Mouse (Mus musculus): ENCODE results near the gene Tas2r131. TPM values are rescaled to one million over a fixed set of nuclear protein-coding genes. Genes with fewer than 3 reads are reported as not detected.

The Tas2r131 gene
- polyA plus RNA-seq (2014; fragmentation: Illumina TruSeq; extraction: RNeasy Lipid Tissue Mini Kit (QIAGEN cat#74804); ENCODE audit: low read depth, low replicate concordance), result not detected

DNA sequence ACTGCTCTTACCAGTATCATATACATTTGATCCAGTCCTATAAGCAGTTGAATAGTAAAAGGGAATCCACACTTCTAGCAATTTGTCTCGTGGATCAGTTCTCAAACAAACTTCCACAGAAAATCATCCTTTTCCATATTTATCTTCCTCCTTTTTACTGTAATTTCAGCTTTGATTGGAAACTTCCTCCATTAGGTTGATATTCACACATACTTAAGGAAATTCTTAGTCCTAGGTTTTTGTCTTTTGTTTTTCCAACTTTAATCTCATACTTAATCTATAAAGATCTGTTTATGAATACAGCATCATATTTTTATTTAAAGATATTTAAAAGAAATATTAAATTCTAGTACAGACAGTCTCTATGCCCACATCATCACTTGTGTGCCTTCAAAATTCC lies at the start of gene Tas2r131:
TSS of gene Tas2r131 (minus strand) at position 101 of the 400 bp plus-strand sequence.

GRCm38 (mm10) chr6:132980865-132981264 lies 23.1 kb upstream of the Tas2r131 start, which contains the start of gene Tas2r109:
Tas2r109 (minus strand) TSS chr6:132980965.

GRCm38 (mm10) chr6:132950802-132951201 lies 6.9 kb downstream of the Tas2r131 start, which contains the start of gene Tas2r129:
Tas2r129 (plus strand) TSS chr6:132951102.

DNA sequence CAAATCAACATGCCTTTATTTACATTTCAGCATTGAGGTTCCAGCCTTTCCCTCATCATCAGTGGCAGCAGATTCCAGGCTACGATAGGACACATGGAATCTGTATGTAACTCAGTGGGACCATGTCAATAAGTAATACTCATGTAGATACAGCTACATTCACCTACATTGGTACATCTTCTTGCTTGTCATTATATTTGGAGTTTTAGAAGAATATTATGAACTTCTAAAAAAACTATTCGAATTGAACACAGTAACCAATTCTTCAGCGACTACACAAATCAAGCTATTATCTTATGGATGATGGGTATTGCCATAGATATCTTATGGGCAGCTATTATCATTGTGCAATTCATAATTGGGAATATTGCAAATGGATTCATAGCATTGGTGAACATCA lies 48.4 kb downstream of the Tas2r131 start, which contains the start of gene Tas2r125:
TSS of gene Tas2r125 (plus strand) at position 301 of the 400 bp plus-strand sequence.

Other genes starting within 250 kb of the Tas2r131 start
- not detected for gene Tas2r122, start 246.0 kb downstream of the Tas2r131 start, polyA plus RNA-seq (2014; fragmentation: Illumina TruSeq; extraction: RNeasy Lipid Tissue Mini Kit (QIAGEN cat#74804); ENCODE audit: low read depth, low replicate concordance)
- gene Tas2r115, start 219.9 kb downstream of the Tas2r131 start, polyA plus RNA-seq (2014; fragmentation: Illumina TruSeq; extraction: RNeasy Lipid Tissue Mini Kit (QIAGEN cat#74804); ENCODE audit: low read depth, low replicate concordance), result not detected
- gene Tas2r124, start 203.2 kb downstream of the Tas2r131 start, polyA plus RNA-seq (2014; fragmentation: Illumina TruSeq; extraction: RNeasy Lipid Tissue Mini Kit (QIAGEN cat#74804); ENCODE audit: low read depth, low replicate concordance), result not detected
- gene Tas2r102, start 195.8 kb downstream of the Tas2r131 start, polyA plus RNA-seq (2014; fragmentation: Illumina TruSeq; extraction: RNeasy Lipid Tissue Mini Kit (QIAGEN cat#74804); ENCODE audit: low read depth, low replicate concordance), result not detected
- gene Tas2r136, start 179.8 kb downstream of the Tas2r131 start, polyA plus RNA-seq (2014; fragmentation: Illumina TruSeq; extraction: RNeasy Lipid Tissue Mini Kit (QIAGEN cat#74804); ENCODE audit: low read depth, low replicate concordance), result not detected
- not detected for gene Tas2r117, start 155.1 kb downstream of the Tas2r131 start, polyA plus RNA-seq (2014; fragmentation: Illumina TruSeq; extraction: RNeasy Lipid Tissue Mini Kit (QIAGEN cat#74804); ENCODE audit: low read depth, low replicate concordance)
- gene Tas2r123, start 110.8 kb downstream of the Tas2r131 start, polyA plus RNA-seq (2014; fragmentation: Illumina TruSeq; extraction: RNeasy Lipid Tissue Mini Kit (QIAGEN cat#74804); ENCODE audit: low read depth, low replicate concordance), result not detected
- not detected for gene Tas2r116, start 102.5 kb downstream of the Tas2r131 start, polyA plus RNA-seq (2014; fragmentation: Illumina TruSeq; extraction: RNeasy Lipid Tissue Mini Kit (QIAGEN cat#74804); ENCODE audit: low read depth, low replicate concordance)
- gene Tas2r110, start 89.9 kb downstream of the Tas2r131 start, polyA plus RNA-seq (2014; fragmentation: Illumina TruSeq; extraction: RNeasy Lipid Tissue Mini Kit (QIAGEN cat#74804); ENCODE audit: low read depth, low replicate concordance), result not detected
- gene Tas2r113, start 64.9 kb downstream of the Tas2r131 start, polyA plus RNA-seq (2014; fragmentation: Illumina TruSeq; extraction: RNeasy Lipid Tissue Mini Kit (QIAGEN cat#74804); ENCODE audit: low read depth, low replicate concordance), result not detected
- not detected for gene Tas2r125, start 48.3 kb downstream of the Tas2r131 start, polyA plus RNA-seq (2014; fragmentation: Illumina TruSeq; extraction: RNeasy Lipid Tissue Mini Kit (QIAGEN cat#74804); ENCODE audit: low read depth, low replicate concordance)
- not detected for gene Tas2r129, start 6.8 kb downstream of the Tas2r131 start, polyA plus RNA-seq (2014; fragmentation: Illumina TruSeq; extraction: RNeasy Lipid Tissue Mini Kit (QIAGEN cat#74804); ENCODE audit: low read depth, low replicate concordance)
- not detected for gene Tas2r109, start 23.0 kb upstream of the Tas2r131 start, polyA plus RNA-seq (2014; fragmentation: Illumina TruSeq; extraction: RNeasy Lipid Tissue Mini Kit (QIAGEN cat#74804); ENCODE audit: low read depth, low replicate concordance)
- gene Tas2r103, start 79.2 kb upstream of the Tas2r131 start, polyA plus RNA-seq (2014; fragmentation: Illumina TruSeq; extraction: RNeasy Lipid Tissue Mini Kit (QIAGEN cat#74804); ENCODE audit: low read depth, low replicate concordance), result not detected
- not detected for gene Tas2r140, start 97.9 kb upstream of the Tas2r131 start, polyA plus RNA-seq (2014; fragmentation: Illumina TruSeq; extraction: RNeasy Lipid Tissue Mini Kit (QIAGEN cat#74804); ENCODE audit: low read depth, low replicate concordance)
- 72.1 TPM for gene Smim10l1, start 147.0 kb upstream of the Tas2r131 start, polyA plus RNA-seq (2014; fragmentation: Illumina TruSeq; extraction: RNeasy Lipid Tissue Mini Kit (QIAGEN cat#74804); ENCODE audit: low read depth, low replicate concordance)

Data from heart, adult 10 weeks (tissue).